In the genomic region with DNA sequence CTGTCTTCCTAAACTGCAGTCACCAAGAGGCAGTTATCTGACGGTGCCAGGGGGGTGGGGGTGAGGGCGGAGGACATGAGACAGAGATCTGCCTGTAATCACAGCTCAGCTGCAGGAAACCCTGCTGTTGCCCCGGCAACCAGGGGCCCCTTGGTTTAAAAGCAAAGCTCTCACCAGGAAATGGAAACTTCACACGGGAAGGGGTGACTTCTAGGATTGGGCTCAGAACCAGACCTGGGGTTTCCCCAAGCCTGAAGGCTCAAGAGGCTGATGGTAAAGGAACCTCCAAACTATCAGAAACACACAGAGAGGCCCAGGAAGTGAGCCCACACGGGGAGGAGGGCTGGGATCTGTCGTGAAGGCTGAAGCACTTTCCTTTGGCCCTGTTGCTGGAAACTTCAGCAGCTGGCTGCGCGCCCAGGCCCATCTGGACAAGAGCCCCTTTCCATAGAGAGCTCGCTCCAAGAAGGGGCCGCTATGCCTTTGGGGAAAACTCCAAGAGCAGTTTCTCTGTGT, we compare ENCODE assay signal across 8 mouse cellular contexts. TPM values are rescaled to one million over a fixed set of nuclear protein-coding genes. Genes with fewer than 3 reads are reported as not detected.
DNase-seq lines count a peak whose midpoint lies in the region; ATAC-seq and TF ChIP-seq lines count a peak whose summit lies in the region.

No protein-coding gene starts in this region.

- peak; percentile 99 for DNase-seq in CD4-positive helper T cell, adult 2 months (ENCODE audit: low read depth, low spot score)
- DNase-seq in brain, adult 2 months (ENCODE audit: low read depth, low spot score): peak; percentile 83
- DNase-seq in heart, postnatal 25 days (ENCODE audit: low spot score): peak; percentile 87
- DNase-seq in layer of hippocampus, adult 2 months (ENCODE audit: low spot score in 2 of 2): peak; percentile 60 to 67
- peak; percentile 96 for DNase-seq in lung, postnatal 0 days (ENCODE audit: low spot score)
- DNase-seq in ovary, adult 18-20 months (ENCODE audit: low spot score): peak; percentile 75
- DNase-seq in thymus, adult 2 months: peak; percentile 91

- no peaks in the 10 kb centered on the region for H3K9me3 ChIP-seq in forebrain, embryonic 16.5 days (ENCODE audit: control insufficient read depth, low read length)
- no peaks in the 10 kb centered on the region for H3K9me3 ChIP-seq in lung, postnatal 0 days (ENCODE audit: low read length)

- WGBS in forebrain, embryonic 16.5 days: 2% methylated on average over 10 of the region's 10 CpGs
- 2% methylated on average over 10 of the region's 10 CpGs for WGBS in lung, postnatal 0 days
- 6% methylated on average over 10 of the region's 10 CpGs for WGBS in thymus, adult 2 months

- H3K4me3 ChIP-seq in forebrain, embryonic 16.5 days (replicated peaks; ENCODE audit: low read length): no peak overlapping the region
- H3K4me3 ChIP-seq in layer of hippocampus, adult 2 months: no peak overlapping the region
- no peak overlapping the region for H3K4me3 ChIP-seq in lung, postnatal 0 days (ENCODE audit: low read depth, low read length)
- peak overlapping the region; percentile 5; the same call in 1 of the 2 replicates for H3K4me3 ChIP-seq in thymus, adult 2 months (ENCODE audit: control insufficient read depth, insufficient read depth, low read length)

- 0 out of 2 replicates have a peak, but pooled peaks have one; percentile 28 for TF ChIP-seq POLR2A in thymus, adult 2 months (IDR thresholded peaks at IDR 0.05; ENCODE audit: control insufficient read depth, extremely low read depth, insufficient read depth, low read length, poor library complexity)

- peak overlapping the region; percentile 15; the same call in 1 of the 2 replicates for H3K9ac ChIP-seq in forebrain, embryonic 16.5 days (replicated peaks; ENCODE audit: low read depth, low read length)
- H3K9ac ChIP-seq in lung, postnatal 0 days (replicated peaks; ENCODE audit: low read depth): 0 out of 2 replicates have a peak overlapping the region, but pooled peaks have one; percentile 12

- intact Hi-C loops in heart, postnatal 25 days (cut with DNase I): no loop called here

- H3K4me2 ChIP-seq in forebrain, embryonic 16.5 days (ENCODE audit: low read length): peak overlapping the region; percentile 19
- H3K4me2 ChIP-seq in lung, postnatal 0 days (replicated peaks; ENCODE audit: low read depth, low read length): peak overlapping the region; percentile 42

- TF ChIP-seq CTCF in layer of hippocampus, adult 2 months (conservative IDR thresholded peaks at IDR 0.05): no peak
- TF ChIP-seq CTCF in lung, postnatal 0 days (IDR thresholded peaks at IDR 0.05): no peak
- peak; percentile 38; the same call in 1 of the 2 replicates for TF ChIP-seq CTCF in thymus, adult 2 months (IDR thresholded peaks at IDR 0.05; ENCODE audit: borderline replicate concordance, control insufficient read depth, extremely low read depth, insufficient read depth, low read length, poor library complexity)

- peak; percentile 83 for ATAC-seq in forebrain, embryonic 16.5 days
- ATAC-seq in lung, postnatal 0 days: peak; percentile 80

- H3K27me3 ChIP-seq in forebrain, embryonic 16.5 days (replicated peaks; ENCODE audit: control insufficient read depth, insufficient read depth, low read length): no peaks in the 10 kb centered on the region
- H3K27me3 ChIP-seq in lung, postnatal 0 days (replicated peaks; ENCODE audit: insufficient read depth, low read length): no peaks in the 10 kb centered on the region
- no peaks in the 10 kb centered on the region for H3K27me3 ChIP-seq in thymus, adult 2 months (ENCODE audit: control insufficient read depth, insufficient read depth, low read length)

- TF ChIP-seq EP300 in lung, postnatal 0 days (IDR thresholded peaks at IDR 0.05): no peak; the same call in 1 of the 2 replicates

- no peaks in the 10 kb centered on the region for H3K36me3 ChIP-seq in forebrain, embryonic 16.5 days (ENCODE audit: control insufficient read depth, insufficient read depth)
- H3K36me3 ChIP-seq in lung, postnatal 0 days (ENCODE audit: insufficient read depth, low read length): peaks cover 14% of the 10 kb centered on the region
- H3K36me3 ChIP-seq in thymus, adult 2 months (ENCODE audit: control insufficient read depth, insufficient read depth, low read length): no peaks in the 10 kb centered on the region

- peak overlapping the region; percentile 85 for H3K27ac ChIP-seq in forebrain, embryonic 16.5 days (ENCODE audit: low read length)
- H3K27ac ChIP-seq in layer of hippocampus, adult 2 months: peak overlapping the region; percentile 81
- peak overlapping the region; percentile 89 for H3K27ac ChIP-seq in lung, postnatal 0 days (ENCODE audit: low read length)
- peak overlapping the region; percentile 49 for H3K27ac ChIP-seq in thymus, adult 2 months (ENCODE audit: control insufficient read depth, insufficient read depth, low read length)

- peaks cover 37% of the 10 kb centered on the region for H3K4me1 ChIP-seq in forebrain, embryonic 16.5 days (replicated peaks; ENCODE audit: control insufficient read depth, insufficient read depth, low read length)
- peaks cover 59% of the 10 kb centered on the region for H3K4me1 ChIP-seq in lung, postnatal 0 days (ENCODE audit: insufficient read depth, low read depth, low read length)
- H3K4me1 ChIP-seq in thymus, adult 2 months (replicated peaks; ENCODE audit: control insufficient read depth, insufficient read depth, low read length): peaks cover 33% of the 10 kb centered on the region

RNA-seq across cellular contexts. Expression of a gene that starts 10.1 kb away (rescaled TPM):
- polyA plus RNA-seq in forebrain, embryonic 16.5 days (2015; fragmentation: Nextera tagmentation; extraction: Ambion mirVana): 40.9 and 53.0 TPM in 2 replicates
- 100 to 1,000 TPM; 240 to 246 TPM for total RNA-seq in heart, postnatal 25 days (2021)
- 100 to 1,000 TPM; 100 to 103 TPM for total RNA-seq in layer of hippocampus, adult 2 months (2021)
- polyA plus RNA-seq in lung, postnatal 0 days (2015; fragmentation: Nextera tagmentation; extraction: Ambion mirVana): 228 and 265 TPM in 2 replicates
- polyA plus RNA-seq in thymus, adult 2 months (2012; rRNA removed): 121 and 130 TPM in 2 replicates

RNA-seq across cellular contexts. Expression of a gene that starts 54.8 kb away (rescaled TPM):
- 0.29 TPM in 1 of 2 replicates, not detected in the other for polyA plus RNA-seq in forebrain, embryonic 16.5 days (2015; fragmentation: Nextera tagmentation; extraction: Ambion mirVana)
- 10 to 100 TPM; 11.4 to 13.4 TPM for total RNA-seq in heart, postnatal 25 days (2021)
- under 1 TPM in 1 of 2 experiments, not detected in 1; 0.42 TPM for total RNA-seq in layer of hippocampus, adult 2 months (2021)
- 1.4 and 1.8 TPM in 2 replicates for polyA plus RNA-seq in lung, postnatal 0 days (2015; fragmentation: Nextera tagmentation; extraction: Ambion mirVana)
- 13.9 and 16.5 TPM in 2 replicates for polyA plus RNA-seq in thymus, adult 2 months (2012; rRNA removed)
